Comparison of ENCODE assay signal across 10 mouse cellular contexts in the genomic region with DNA sequence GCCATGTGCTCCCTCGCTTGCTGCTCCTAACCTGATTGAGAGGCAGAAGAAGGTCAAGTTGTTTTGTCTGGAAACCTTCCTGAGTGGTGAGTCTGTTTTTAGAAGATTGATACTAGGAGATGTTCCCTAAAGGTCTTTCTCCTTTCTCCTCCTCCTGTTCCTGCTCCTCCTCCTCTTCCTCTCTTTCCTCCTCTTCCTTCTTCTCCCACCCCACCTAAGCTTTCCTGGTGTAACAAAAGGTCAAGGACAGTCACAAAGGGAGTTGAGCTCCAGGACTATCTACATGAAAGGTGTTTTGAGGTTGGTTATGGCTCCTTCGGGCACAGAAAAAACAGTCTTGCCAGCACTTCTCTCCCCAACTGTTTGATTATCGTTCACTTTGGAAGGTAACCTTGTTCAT. TPM values are rescaled to one million over a fixed set of nuclear protein-coding genes. Genes with fewer than 3 reads are reported as not detected.
DNase-seq lines count a peak whose midpoint lies in the region; ATAC-seq and TF ChIP-seq lines count a peak whose summit lies in the region.
"Had no signal": no experiment of that assay in that cellular context is flagged by ENCODE, and none has a peak within 500 bp of the region (broad histone marks: within the 10 kb centered on the region; RNA-seq: fewer than 3 reads in every experiment).

Gene A130010J15Rik, plus strand, starts transcription at position 301 of the 400 bp plus-strand sequence.

- TF ChIP-seq CTCF in heart, postnatal 0 days (IDR thresholded peaks at IDR 0.05; ENCODE audit: low read depth) = no peak
- no peak for TF ChIP-seq CTCF in CH12.LX (conservative IDR thresholded peaks at IDR 0.05 in 1 of 2, IDR thresholded peaks at IDR 0.05 in 1 of 2; ENCODE audit: low read depth in 2 of 2, low read length in 2 of 2)

- H3K27me3 ChIP-seq in heart, postnatal 0 days (ENCODE audit: control insufficient read depth, insufficient read depth, low read length) = no peaks in the 10 kb centered on the region
- H3K27me3 ChIP-seq in CH12.LX (replicated peaks) = no peaks in the 10 kb centered on the region
- no peaks in the 10 kb centered on the region; the same call in 1 of the 2 replicates for H3K27me3 ChIP-seq in forebrain, embryonic 12.5 days
- H3K27me3 ChIP-seq in limb, embryonic 13.5 days = no peaks in the 10 kb centered on the region

- TF ChIP-seq RAD21 in CH12.LX (IDR thresholded peaks at IDR 0.05; ENCODE audit: low read depth, low read length) = no peak

- no peaks in the 10 kb centered on the region; the same call in 1 of the 2 replicates for H3K79me2 ChIP-seq in CH12.LX (replicated peaks; ENCODE audit: control insufficient read depth, extremely low read depth, insufficient read depth, poor library complexity, severe bottlenecking)

- in situ Hi-C loops in CH12.LX (cut with MboI; ENCODE audit: low pct_ligation_motif_present, low pct_unique_long_range_greater_than_20kb, low sequenced_read_pairs) = no loop called here

- no peaks in the 10 kb centered on the region for H3K36me3 ChIP-seq in heart, postnatal 0 days (replicated peaks; ENCODE audit: control insufficient read depth, insufficient read depth, low read length)
- H3K36me3 ChIP-seq in CH12.LX (replicated peaks in 1 of 2; ENCODE audit: control insufficient read depth in 1 of 2, insufficient read depth in 1 of 2, low read length in 1 of 2) = peaks cover 4 to 14% of the 10 kb centered on the region in 2 experiments
- H3K36me3 ChIP-seq in forebrain, embryonic 12.5 days (replicated peaks) = no peaks in the 10 kb centered on the region
- no peaks in the 10 kb centered on the region for H3K36me3 ChIP-seq in limb, embryonic 13.5 days

- DNase-seq in heart, postnatal 0 days (ENCODE audit: low spot score) = no peak
- DNase-seq in heart, adult 8-10 months (ENCODE audit: low spot score) = no peak
- DNase-seq in CH12.LX (ENCODE audit: extremely low read depth) = no peak
- DNase-seq in Muller cell, postnatal 12 days (ENCODE audit: inconsistent ontology term) = no peak
- DNase-seq in yolk sac, embryonic 10.5 days (ENCODE audit: low spot score) = no peak
- DNase-seq in retina, embryonic 14.5 days (ENCODE audit: low spot score) = no peak
- DNase-seq: cerebellum, adult 8-10 months had no signal

- peaks cover 15% of the 10 kb centered on the region for H3K4me1 ChIP-seq in heart, postnatal 0 days (ENCODE audit: control insufficient read depth, insufficient read depth)
- H3K4me1 ChIP-seq in CH12.LX (ENCODE audit: control insufficient read depth in 1 of 2, insufficient read depth in 2 of 2) = peaks cover 12 to 14% of the 10 kb centered on the region in 2 experiments
- H3K4me1 ChIP-seq in forebrain, embryonic 12.5 days = peaks cover 8% of the 10 kb centered on the region
- H3K4me1 ChIP-seq in limb, embryonic 13.5 days = peaks cover 8% of the 10 kb centered on the region

- dilution Hi-C loops in CH12.LX (cut with MboI; ENCODE audit: extremely low pct_ligation_motif_present, extremely low pct_unique_long_range_greater_than_20kb, low sequenced_read_pairs) = no loop called here

- H3K9me3 ChIP-seq in heart, postnatal 0 days (replicated peaks; ENCODE audit: control insufficient read depth, low read length) = no peaks in the 10 kb centered on the region
- H3K9me3 ChIP-seq in CH12.LX (replicated peaks; ENCODE audit: low read length) = no peaks in the 10 kb centered on the region
- no peaks in the 10 kb centered on the region for H3K9me3 ChIP-seq in forebrain, embryonic 12.5 days
- no peaks in the 10 kb centered on the region for H3K9me3 ChIP-seq in limb, embryonic 13.5 days

- no peak within 1 kb of the TSS for H3K4me2 ChIP-seq in heart, postnatal 0 days (ENCODE audit: low read depth, low read length)
- no peak within 1 kb of the TSS for H3K4me2 ChIP-seq in CH12.LX (ENCODE audit: insufficient read depth, low read depth, poor library complexity, severe bottlenecking)
- no peak within 1 kb of the TSS for H3K4me2 ChIP-seq in forebrain, embryonic 12.5 days
- no peak within 1 kb of the TSS for H3K4me2 ChIP-seq in limb, embryonic 13.5 days (replicated peaks)

- no peak within 1 kb of the TSS for H3K9ac ChIP-seq in heart, postnatal 0 days (replicated peaks; ENCODE audit: low read depth, low read length)
- H3K9ac ChIP-seq in CH12.LX (ENCODE audit: insufficient read depth, low read depth) = no peak within 1 kb of the TSS
- H3K9ac ChIP-seq in forebrain, embryonic 12.5 days = no peak within 1 kb of the TSS
- no peak within 1 kb of the TSS for H3K9ac ChIP-seq in limb, embryonic 13.5 days

- no peak for ATAC-seq in heart, postnatal 0 days (ENCODE audit: insufficient read depth, low read depth)
- ATAC-seq in forebrain, embryonic 12.5 days (ENCODE audit: low FRiP score) = no peak
- ATAC-seq in limb, embryonic 13.5 days (ENCODE audit: low FRiP score, low read depth) = no peak
- ATAC-seq: lung, postnatal 0 days had no signal

- no peak within 1 kb of the TSS for H3K27ac ChIP-seq in heart, postnatal 0 days (ENCODE audit: low read depth)
- H3K27ac ChIP-seq in CH12.LX (ENCODE audit: insufficient read depth, low read depth) = no peak within 1 kb of the TSS
- H3K27ac ChIP-seq in forebrain, embryonic 12.5 days = no peak within 1 kb of the TSS
- no peak within 1 kb of the TSS for H3K27ac ChIP-seq in limb, embryonic 13.5 days

- 77% methylated on average over 3 of the region's 3 CpGs for WGBS in heart, postnatal 0 days
- WGBS in forebrain, embryonic 12.5 days = 90% methylated on average over 3 of the region's 3 CpGs
- 93% methylated on average over 3 of the region's 3 CpGs for WGBS in limb, embryonic 13.5 days

- H3K4me3 ChIP-seq in heart, postnatal 0 days (ENCODE audit: low read depth, low read length) = no peak within 1 kb of the TSS
- H3K4me3 ChIP-seq in CH12.LX (replicated peaks in 1 of 3; ENCODE audit: low read depth in 2 of 3, low read length in 2 of 3, poor library complexity in 1 of 3) = no peak within 1 kb of the TSS
- no peak within 1 kb of the TSS for H3K4me3 ChIP-seq in forebrain, embryonic 12.5 days (replicated peaks)
- no peak within 1 kb of the TSS for H3K4me3 ChIP-seq in limb, embryonic 13.5 days

- TF ChIP-seq POLR2A in CH12.LX (IDR thresholded peaks at IDR 0.05; ENCODE audit: low read depth, low read length) = no peak

- TF ChIP-seq EP300 in heart, postnatal 0 days (IDR thresholded peaks at IDR 0.05; ENCODE audit: low read depth) = no peak
- no peak for TF ChIP-seq EP300 in CH12.LX (IDR thresholded peaks at IDR 0.05; ENCODE audit: low read length)

TF ChIP-seq in CH12.LX, 34 proteins besides CTCF, POLR2A, EP300 and RAD21:
- TF ChIP-seq MXI1 (IDR thresholded peaks at IDR 0.05; ENCODE audit: low read depth, low read length) = no peak
- no peak for TF ChIP-seq PAX5 (IDR thresholded peaks at IDR 0.05; ENCODE audit: low read length)
- no peak for TF ChIP-seq MAFK (IDR thresholded peaks at IDR 0.05; ENCODE audit: insufficient replicate concordance, low read length)

RNA-seq across cellular contexts. Expression of gene A130010J15Rik, which starts in this region (rescaled TPM):
- 17.7 and 23.2 TPM in 2 replicates for total RNA-seq in heart, postnatal 0 days (2014; rRNA removed; ENCODE audit: low replicate concordance)
- polyA plus RNA-seq in heart, postnatal 0 days (2015; fragmentation: Nextera tagmentation; extraction: Ambion mirVana) = 9.8 and 11.3 TPM in 2 replicates
- 1 to 10 TPM; 3.9 to 5.5 (median 4.8) TPM for total RNA-seq in heart, adult 8-10 months (2022)
- total RNA-seq in CH12.LX (2012; rRNA removed) (20.8 and 22.4 TPM in 2 replicates), CH12.LX (2014; rRNA removed) (18.6 and 19.4 TPM in 2 replicates)
- 6.5 and 9.1 TPM in 2 replicates for polyA plus RNA-seq in CH12.LX (2012; ENCODE audit: insufficient read length, low read depth)
- polyA plus RNA-seq in forebrain, embryonic 12.5 days (2016; fragmentation: Nextera tagmentation; extraction: Ambion mirVana) = 15.1 and 16.0 TPM in 2 replicates
- 18.1 and 18.2 TPM in 2 replicates for polyA plus RNA-seq in limb, embryonic 13.5 days (2015; fragmentation: Nextera tagmentation; extraction: Ambion mirVana)
